Mouse (Mus musculus) ovary, postnatal 14 days (tissue): ENCODE results near the gene Gm13178.
A peak's percentile ranks its signal among the peaks of the same experiment; 100 is the strongest.

Experiments used
- DNase-seq: peaks from one replicate; pipeline ENCODE4 v3.0.0; 2022; ENCODE audit warnings: low spot score

The Gm13178 gene

GRCm38 (mm10) chr4:144721304-144721703 is at the start of gene Gm13178:
Gene Gm13178 (minus strand): TSS chr4:144721404.
- no peak for DNase-seq

- DNase-seq: peak; percentile 14
These were observed 44.5 kb upstream of the Gm13178 start for GRCm38 (mm10) chr4:144765722-144766121.

- no peak for DNase-seq
These were observed 27.9 kb upstream of the Gm13178 start for GRCm38 (mm10) chr4:144749139-144749538.

- DNase-seq: no peak
These were observed 1.5 kb downstream of the Gm13178 start for GRCm38 (mm10) chr4:144719691-144720090.

DNA sequence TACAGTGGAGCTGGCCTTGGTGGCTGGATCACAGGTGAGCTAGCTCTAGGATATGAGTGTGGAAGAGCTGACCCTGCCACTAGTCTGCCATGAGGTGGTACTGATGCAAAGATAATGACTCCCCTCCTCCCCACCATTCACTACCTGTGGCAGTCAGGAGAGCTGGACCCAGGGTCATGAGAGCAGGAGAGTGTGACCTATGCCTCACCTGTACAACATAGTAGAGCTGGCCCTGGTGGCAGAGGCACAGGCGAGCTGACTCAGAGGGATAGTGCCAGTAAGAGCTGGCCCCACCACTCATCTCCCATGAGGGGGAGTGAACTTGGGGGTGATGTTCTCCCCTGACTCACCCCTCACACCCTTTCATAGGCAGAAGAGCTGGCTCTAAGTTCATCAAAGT is 2.9 kb downstream of the Gm13178 start:
- DNase-seq: no peak

GRCm38 (mm10) chr4:144686268-144686667 is 34.9 kb downstream of the Gm13178 start, which contains the start of gene Gm436:
Gene Gm436 (minus strand): TSS chr4:144686368.
- DNase-seq: no peak
